Mouse (Mus musculus): ENCODE results near the gene Prcd. TPM values are rescaled to one million over a fixed set of nuclear protein-coding genes. Genes with fewer than 3 reads are reported as not detected.

Gene Prcd
- polyA plus RNA-seq, 1 experiment from 2014 or later: 0.77 TPM

- DNase-seq (ENCODE audit: low spot score): no peak
- peaks cover 66% of the 10 kb centered on the region for H3K4me1 ChIP-seq
- peaks cover 78% of the 10 kb centered on the region for H3K27me3 ChIP-seq (ENCODE audit: low read depth, poor library complexity, severe bottlenecking)
- H3K36me3 ChIP-seq: no peaks in the 10 kb centered on the region
- H3K27ac ChIP-seq (replicated peaks): peak overlapping the region; percentile 50; the same call in 1 of the 2 replicates
- 80% methylated on average over 7 of the region's 7 CpGs for whole genome bisulfite sequencing
- H3K4me3 ChIP-seq: no peak overlapping the region
- no peaks in the 10 kb centered on the region for H3K9me3 ChIP-seq (replicated peaks)
Observed at GRCm38 (mm10) chr11:116646771-116647170, 6.6 kb upstream of the Prcd start.

DNA sequence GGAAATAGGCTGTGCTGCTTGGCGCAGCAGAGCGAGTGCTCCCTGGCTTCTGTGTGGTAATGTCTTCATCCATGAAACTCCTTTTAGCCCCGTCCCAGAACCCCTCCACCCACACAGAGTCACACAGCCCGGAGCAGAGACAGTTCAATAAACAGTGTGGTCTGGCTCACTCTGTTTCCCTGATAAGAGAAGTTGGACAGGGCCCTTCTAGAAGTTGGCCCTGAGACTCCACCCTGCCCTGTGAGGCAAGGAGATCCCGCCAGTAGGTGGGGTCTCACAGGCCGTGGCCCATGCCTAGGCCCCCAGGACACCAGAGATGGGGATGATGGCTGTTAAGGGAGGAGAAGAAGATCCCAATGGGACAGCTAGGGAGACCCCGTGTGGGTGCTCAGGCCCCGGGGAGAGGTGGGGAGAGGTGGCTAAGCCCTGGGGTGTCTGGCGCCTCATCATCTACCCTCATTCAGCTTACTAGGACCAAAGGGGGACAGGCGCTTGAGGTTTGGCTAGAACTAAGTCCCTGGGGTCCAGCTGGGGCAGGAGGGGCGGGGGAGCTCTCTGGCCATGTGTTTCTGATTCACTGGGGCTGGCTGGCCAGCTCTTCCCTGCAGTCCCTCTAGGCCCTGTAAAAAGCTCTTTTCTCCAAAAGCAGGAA lies 5.9 kb upstream of the Prcd start:
- no peak overlapping the region for H3K4me3 ChIP-seq
- no peaks in the 10 kb centered on the region for H3K36me3 ChIP-seq
- WGBS: 57% methylated on average over 11 of the region's 11 CpGs
- H3K27me3 ChIP-seq (ENCODE audit: low read depth, poor library complexity, severe bottlenecking): peaks cover 81% of the 10 kb centered on the region
- no peaks in the 10 kb centered on the region for H3K9me3 ChIP-seq (replicated peaks)
- no peak for DNase-seq (ENCODE audit: low spot score)
- H3K27ac ChIP-seq (replicated peaks): peak overlapping the region; percentile 50
- H3K4me1 ChIP-seq: peaks cover 69% of the 10 kb centered on the region

- peak overlapping the region; percentile 50; the same call in 1 of the 2 replicates for H3K27ac ChIP-seq (replicated peaks)
- peaks cover 72% of the 10 kb centered on the region for H3K4me1 ChIP-seq
- no peak overlapping the region for H3K4me3 ChIP-seq
- no peaks in the 10 kb centered on the region for H3K36me3 ChIP-seq
- peaks cover 90% of the 10 kb centered on the region for H3K27me3 ChIP-seq (ENCODE audit: low read depth, poor library complexity, severe bottlenecking)
- no peak for DNase-seq (ENCODE audit: low spot score)
- WGBS: 58% methylated on average over 18 of the region's 18 CpGs
- no peaks in the 10 kb centered on the region for H3K9me3 ChIP-seq (replicated peaks)
Observed at GRCm38 (mm10) chr11:116648213-116648921, 5.0 kb upstream of the Prcd start.

DNA sequence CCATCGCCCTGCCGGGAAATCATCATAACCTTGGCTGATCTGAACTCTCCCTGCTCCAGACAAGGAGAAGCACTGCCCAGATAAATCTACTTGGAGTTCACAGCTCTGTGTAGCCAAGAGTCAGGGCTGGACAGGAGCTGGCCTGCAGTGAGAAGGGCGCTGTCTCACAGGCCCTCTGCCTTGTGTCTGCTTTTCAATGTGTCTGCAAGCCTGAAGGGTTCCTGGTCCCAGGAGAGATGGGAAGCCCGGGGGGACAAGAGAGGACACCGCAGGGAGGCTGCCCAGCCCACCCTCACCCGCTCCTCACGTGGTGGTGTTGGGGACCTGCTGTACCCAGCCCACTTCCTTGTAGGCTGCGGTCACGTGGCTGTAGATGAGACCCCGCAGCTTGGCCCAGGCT lies 4.4 kb upstream of the Prcd start:
- 73% methylated on average over 10 of the region's 10 CpGs for WGBS
- Histone ChIP-seq H3K9me3 (replicated peaks) (no peaks in the 10 kb centered on the region), H3K36me3 (no peaks in the 10 kb centered on the region), H3K27me3 (ENCODE audit: low read depth, poor library complexity, severe bottlenecking) (peaks cover 93% of the 10 kb centered on the region), H3K4me3 (no peak overlapping the region), H3K27ac (replicated peaks) (peak overlapping the region; percentile 35; the same call in 1 of the 2 replicates), H3K4me1 (peaks cover 72% of the 10 kb centered on the region)
- no peak for DNase-seq (ENCODE audit: low spot score)

GRCm38 (mm10) chr11:116649711-116650337 lies 3.5 kb upstream of the Prcd start:
- peaks cover 71% of the 10 kb centered on the region for H3K4me1 ChIP-seq
- H3K27me3 ChIP-seq (ENCODE audit: low read depth, poor library complexity, severe bottlenecking): peaks cover 93% of the 10 kb centered on the region
- 85% methylated on average over 13 of the region's 13 CpGs for WGBS
- H3K36me3 ChIP-seq: no peaks in the 10 kb centered on the region
- no peaks in the 10 kb centered on the region for H3K9me3 ChIP-seq (replicated peaks)
- DNase-seq (ENCODE audit: low spot score): no peak
- H3K27ac ChIP-seq (replicated peaks): no peak overlapping the region; the same call in 1 of the 2 replicates
- H3K4me3 ChIP-seq: no peak overlapping the region

- no peak overlapping the region for H3K27ac ChIP-seq (replicated peaks)
- WGBS: 90% methylated on average over 8 of the region's 8 CpGs
- no peak overlapping the region for H3K4me3 ChIP-seq
- no peaks in the 10 kb centered on the region for H3K36me3 ChIP-seq
- no peak for DNase-seq (ENCODE audit: low spot score)
- peaks cover 65% of the 10 kb centered on the region for H3K4me1 ChIP-seq
- no peaks in the 10 kb centered on the region for H3K9me3 ChIP-seq (replicated peaks)
- H3K27me3 ChIP-seq (ENCODE audit: low read depth, poor library complexity, severe bottlenecking): peaks cover 94% of the 10 kb centered on the region
Observed at GRCm38 (mm10) chr11:116650811-116651210, 2.5 kb upstream of the Prcd start.

DNA sequence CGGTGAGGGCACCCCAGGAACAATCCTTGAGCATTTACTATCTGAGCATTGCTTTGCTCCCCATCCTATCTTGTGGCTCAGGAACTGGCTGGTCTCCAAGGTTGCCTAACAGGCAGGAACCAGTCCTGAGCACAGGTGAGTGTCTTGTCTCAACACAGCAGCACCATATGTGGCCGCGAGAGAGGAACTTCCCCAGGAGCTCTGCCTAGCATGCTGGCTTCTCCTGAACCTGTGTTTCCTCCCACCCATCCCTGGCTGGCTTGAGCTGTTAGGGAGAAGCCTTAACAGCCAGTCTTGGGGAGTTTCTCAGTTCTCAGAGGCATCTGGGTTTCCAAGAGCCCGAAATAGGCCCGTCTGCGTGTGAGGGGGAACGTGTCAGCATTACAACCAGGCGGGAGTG lies 2.0 kb upstream of the Prcd start:
- Histone ChIP-seq H3K4me3 (no peak overlapping the region), H3K27ac (replicated peaks) (no peak overlapping the region), H3K4me1 (peaks cover 62% of the 10 kb centered on the region), H3K36me3 (no peaks in the 10 kb centered on the region), H3K9me3 (replicated peaks) (no peaks in the 10 kb centered on the region), H3K27me3 (ENCODE audit: low read depth, poor library complexity, severe bottlenecking) (peaks cover 94% of the 10 kb centered on the region)
- DNase-seq (ENCODE audit: low spot score): no peak
- WGBS: 88% methylated on average over 8 of the region's 8 CpGs

GRCm38 (mm10) chr11:116652330-116653098 lies 820 bp upstream of the Prcd start:
- 58% methylated on average over 25 of the region's 25 CpGs for WGBS
- no peak for DNase-seq (ENCODE audit: low spot score)
- Histone ChIP-seq H3K27ac (replicated peaks) (no peak overlapping the region), H3K27me3 (ENCODE audit: low read depth, poor library complexity, severe bottlenecking) (peaks cover 86% of the 10 kb centered on the region), H3K36me3 (no peaks in the 10 kb centered on the region), H3K4me3 (peak overlapping the region; percentile 69; the same call in 1 of the 2 replicates), H3K9me3 (replicated peaks) (no peaks in the 10 kb centered on the region), H3K4me1 (peaks cover 62% of the 10 kb centered on the region)

DNA sequence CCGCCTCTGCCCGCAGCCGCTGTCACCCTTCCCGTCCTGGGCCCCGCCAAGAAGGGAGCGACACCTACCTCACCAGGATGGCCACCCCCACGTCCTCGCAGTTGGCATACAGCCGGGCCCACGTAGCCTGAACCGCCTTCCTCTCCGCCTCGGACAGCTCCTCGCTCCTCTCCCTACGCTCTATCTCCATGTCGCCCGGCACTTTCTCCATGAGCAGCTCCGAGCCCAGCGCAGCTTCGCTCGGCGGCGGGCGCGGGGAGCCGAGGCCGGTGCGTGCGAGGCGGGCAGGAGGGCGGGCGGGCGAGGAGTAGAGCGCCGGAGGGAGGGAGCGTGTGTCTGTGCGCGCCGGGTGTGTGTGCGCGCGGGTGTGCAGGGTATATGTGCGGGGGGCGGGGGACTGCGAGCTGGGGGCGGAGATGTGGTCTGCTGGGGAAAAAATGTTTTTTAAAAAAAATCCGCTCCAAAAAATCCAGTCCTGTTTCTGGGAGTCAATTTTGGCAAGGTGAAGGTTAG lies 431 bp downstream of the Prcd start:
- DNase-seq (ENCODE audit: low spot score): peak; percentile 59
- Histone ChIP-seq H3K4me1 (peaks cover 59% of the 10 kb centered on the region), H3K9me3 (replicated peaks) (no peaks in the 10 kb centered on the region), H3K36me3 (no peaks in the 10 kb centered on the region), H3K27ac (replicated peaks) (peak overlapping the region; percentile 59), H3K4me3 (peak overlapping the region; percentile 69), H3K27me3 (ENCODE audit: low read depth, poor library complexity, severe bottlenecking) (peaks cover 78% of the 10 kb centered on the region)
- under 1% methylated on average over 47 of the region's 47 CpGs for WGBS

GRCm38 (mm10) chr11:116654255-116654821 lies 1.0 kb downstream of the Prcd start, which contains the start of gene Cygb:
Gene Cygb, minus strand, starts transcription at chr11:116654313.
- 5% methylated on average over 28 of the region's 28 CpGs for WGBS
- Histone ChIP-seq H3K4me3 (peak within 1 kb of the TSS; percentile 69), H3K36me3 (no peaks in the 10 kb centered on the region), H3K4me1 (peaks cover 54% of the 10 kb centered on the region), H3K9me3 (replicated peaks) (no peaks in the 10 kb centered on the region), H3K27me3 (ENCODE audit: low read depth, poor library complexity, severe bottlenecking) (peaks cover 80% of the 10 kb centered on the region), H3K27ac (replicated peaks) (peak within 1 kb of the TSS; percentile 59)
- peak; percentile 60 for DNase-seq (ENCODE audit: low spot score)

GRCm38 (mm10) chr11:116656348-116657191 lies 3.2 kb downstream of the Prcd start:
- peaks cover 75% of the 10 kb centered on the region for H3K27me3 ChIP-seq (ENCODE audit: low read depth, poor library complexity, severe bottlenecking)
- 79% methylated on average over 16 of the region's 16 CpGs for WGBS
- DNase-seq (ENCODE audit: low spot score): no peak
- peaks cover 63% of the 10 kb centered on the region for H3K4me1 ChIP-seq
- peak overlapping the region; percentile 93 for H3K27ac ChIP-seq (replicated peaks)
- no peaks in the 10 kb centered on the region for H3K36me3 ChIP-seq
- H3K9me3 ChIP-seq (replicated peaks): no peaks in the 10 kb centered on the region
- H3K4me3 ChIP-seq: peak overlapping the region; percentile 53

Measured in midbrain, embryonic 10.5 days (tissue).